Mouse (Mus musculus) thymus, postnatal 0 days (tissue): ENCODE measurements around the gene Zmiz2. TPM values are rescaled to one million over a fixed set of nuclear protein-coding genes. Genes with fewer than 3 reads are reported as not detected.
"Not testable (repeated sequence)": the region's sequence is repeated elsewhere in the genome, so short reads cannot be mapped to it uniquely, and the experiment has no call there.

ENCODE experiments used
- DNase-seq: peaks from one replicate; pipeline ENCODE4 v3.0.0-alpha.2; 2015; ENCODE audit warnings: low spot score
- polyA plus RNA-seq: library from polyadenylated mRNA; unstranded; fragments of >200 nt; fragmentation: Nextera tagmentation; extraction: Ambion mirVana; gene quantifications from 2 replicates; pipeline ENCODE4 v1.2.1, GENCODE M21; 2015

Gene Zmiz2
- polyA plus RNA-seq, 1 experiment from 2014 or later: 14.9 TPM

DNA sequence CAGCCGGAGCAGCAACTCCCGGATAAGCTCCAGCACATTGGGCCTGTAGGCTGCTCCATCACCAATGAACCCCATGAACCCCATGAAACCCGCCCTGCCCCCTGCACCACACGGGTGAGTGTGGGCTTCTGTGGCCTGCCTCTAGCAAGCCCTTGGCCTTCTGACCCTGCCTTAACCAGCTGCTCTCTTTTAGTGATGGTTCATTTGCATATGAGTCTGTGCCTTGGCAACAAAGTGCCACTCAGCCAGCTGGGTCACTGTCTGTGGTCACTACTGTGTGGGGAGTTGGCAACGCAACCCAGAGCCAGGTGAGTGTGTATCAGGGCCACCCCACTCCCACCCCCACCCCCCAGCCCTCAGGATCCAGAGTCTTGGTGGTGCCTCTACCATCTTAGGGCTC is 6.7 kb downstream of the Zmiz2 start:
- DNase-seq: no peak

DNA sequence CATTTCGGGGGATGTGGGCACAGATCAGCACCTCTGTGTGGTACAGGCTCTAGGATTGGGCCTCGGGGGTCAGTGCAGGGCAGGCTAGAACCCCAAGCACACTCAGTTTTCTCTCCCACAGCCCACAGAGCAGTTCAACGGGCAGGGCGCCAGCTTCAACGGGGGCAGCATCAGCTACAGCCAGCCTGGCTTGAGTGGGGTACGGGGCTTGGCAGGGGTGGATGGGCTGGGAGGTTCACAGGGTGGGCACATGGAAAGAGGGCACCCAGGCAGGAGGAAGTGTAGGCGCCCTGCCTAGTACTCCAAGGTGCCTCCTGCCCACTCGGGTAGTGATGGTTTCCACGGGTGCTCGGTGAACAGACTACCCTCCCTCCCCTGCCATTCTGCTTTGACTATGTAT is 9.3 kb downstream of the Zmiz2 start:
- no peak for DNase-seq

DNA sequence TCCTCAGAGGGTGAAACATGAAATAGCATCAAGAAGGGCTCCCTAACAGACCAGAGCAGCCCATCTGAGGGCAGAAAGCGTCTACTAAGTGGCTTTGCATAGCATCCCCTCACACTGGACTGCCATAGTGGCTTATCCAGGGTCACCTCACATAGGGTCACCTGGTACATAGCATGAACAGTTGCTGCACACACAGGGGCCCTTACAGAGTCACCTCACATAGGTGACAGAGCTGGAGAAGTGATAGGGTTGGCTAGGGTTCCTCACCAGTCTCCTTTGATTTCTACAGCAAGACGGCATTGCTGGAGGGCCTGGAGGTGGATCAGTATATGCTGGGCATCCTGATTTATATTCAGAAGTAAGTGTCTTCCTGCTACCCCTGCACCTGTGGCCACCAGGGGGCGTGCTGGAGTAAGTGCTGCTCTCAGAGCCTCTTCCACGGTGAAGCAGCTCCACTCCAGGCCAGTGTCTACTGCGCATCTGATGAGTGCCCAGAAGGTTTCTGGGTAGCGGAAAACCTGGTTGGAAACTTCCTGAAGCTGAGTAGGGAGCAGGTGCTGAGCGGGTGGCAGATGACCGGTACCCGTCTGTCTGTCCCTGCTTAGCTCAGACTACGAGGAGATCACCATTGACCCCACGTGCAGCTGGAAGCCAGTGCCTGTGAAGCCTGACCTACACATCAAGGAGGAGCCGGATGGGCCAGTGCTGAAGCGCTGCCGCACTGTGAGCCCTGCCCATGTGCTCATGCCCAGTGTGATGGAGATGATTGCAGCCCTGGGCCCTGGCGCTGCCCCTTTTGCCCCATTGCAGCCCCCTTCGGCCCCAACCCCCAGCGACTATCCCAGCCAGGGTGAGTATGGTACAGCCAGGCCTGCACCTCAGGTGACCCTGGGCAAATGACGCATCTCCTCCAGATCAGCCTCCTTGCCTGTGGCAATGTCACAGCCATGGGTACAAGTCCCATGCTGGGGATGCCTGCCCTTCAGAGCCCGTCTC is 13.9 kb downstream of the Zmiz2 start:
- peak; percentile 82 for DNase-seq

DNA sequence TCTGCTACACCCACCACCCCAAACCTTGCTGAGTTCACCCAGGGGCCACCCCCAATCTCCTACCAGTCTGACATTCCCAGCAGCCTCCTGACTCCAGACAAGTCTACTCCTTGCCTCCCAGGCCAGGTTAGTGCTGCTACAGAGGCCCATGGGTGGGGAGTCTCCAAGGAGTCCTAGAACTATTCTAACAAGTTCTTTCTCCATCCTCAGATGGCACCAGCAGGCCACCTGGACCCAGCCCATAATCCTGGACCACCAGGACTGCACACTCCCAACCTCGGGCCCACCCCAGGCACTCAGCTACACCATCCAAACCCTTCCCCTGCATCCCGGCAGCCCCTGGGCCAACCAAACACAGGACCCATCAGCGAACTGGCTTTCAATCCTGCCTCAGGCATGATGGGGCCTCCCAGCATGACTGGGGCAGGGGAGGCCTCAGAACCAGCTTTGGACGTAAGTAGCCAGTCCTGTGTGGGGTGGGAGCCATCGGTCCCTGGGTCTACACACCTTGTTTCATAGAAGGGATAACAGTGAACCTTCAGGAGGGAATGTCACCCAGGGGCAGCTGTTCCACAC is 15.0 kb downstream of the Zmiz2 start:
- DNase-seq: no peak

DNA sequence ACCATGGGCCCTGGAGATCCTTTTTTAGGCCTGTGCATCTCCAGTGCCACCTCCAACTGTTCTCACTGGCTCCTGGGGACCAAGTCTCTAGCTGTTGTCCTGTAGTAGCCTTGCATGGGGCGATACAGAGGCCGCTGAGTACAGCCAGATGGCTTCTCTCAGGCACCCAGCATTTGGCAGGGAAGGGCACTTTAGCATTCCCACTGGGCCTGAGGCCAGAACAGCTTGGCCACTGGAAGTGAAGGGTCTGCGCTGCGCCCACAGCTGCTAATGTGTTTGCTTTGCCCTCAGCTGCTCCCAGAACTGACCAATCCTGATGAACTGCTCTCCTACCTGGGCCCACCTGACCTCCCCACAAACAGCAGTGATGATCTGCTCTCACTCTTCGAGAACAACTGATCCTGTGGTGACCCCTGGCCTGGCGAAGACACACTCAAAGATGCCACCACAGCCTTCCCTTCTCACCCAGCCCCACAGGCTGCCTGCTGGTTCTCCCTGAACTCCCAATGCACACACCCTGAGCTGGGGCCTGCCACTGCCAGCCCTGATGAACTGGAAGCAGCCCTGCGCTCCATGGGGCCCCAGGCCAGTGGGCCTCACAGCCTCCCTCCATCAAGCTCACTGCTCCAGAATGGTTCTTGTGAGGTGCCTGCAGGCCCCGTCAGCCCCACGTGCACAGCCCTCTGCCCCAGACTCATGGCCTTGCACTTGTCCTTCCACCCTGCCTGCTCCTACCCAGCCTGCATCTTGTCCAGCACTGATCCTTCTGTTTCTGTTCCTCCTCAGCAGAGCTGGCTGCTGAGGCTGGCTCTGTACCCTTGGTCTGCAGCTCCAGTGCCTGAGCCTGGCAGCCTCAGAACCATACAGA is 16.1 kb downstream of the Zmiz2 start:
- no peak for DNase-seq

DNA sequence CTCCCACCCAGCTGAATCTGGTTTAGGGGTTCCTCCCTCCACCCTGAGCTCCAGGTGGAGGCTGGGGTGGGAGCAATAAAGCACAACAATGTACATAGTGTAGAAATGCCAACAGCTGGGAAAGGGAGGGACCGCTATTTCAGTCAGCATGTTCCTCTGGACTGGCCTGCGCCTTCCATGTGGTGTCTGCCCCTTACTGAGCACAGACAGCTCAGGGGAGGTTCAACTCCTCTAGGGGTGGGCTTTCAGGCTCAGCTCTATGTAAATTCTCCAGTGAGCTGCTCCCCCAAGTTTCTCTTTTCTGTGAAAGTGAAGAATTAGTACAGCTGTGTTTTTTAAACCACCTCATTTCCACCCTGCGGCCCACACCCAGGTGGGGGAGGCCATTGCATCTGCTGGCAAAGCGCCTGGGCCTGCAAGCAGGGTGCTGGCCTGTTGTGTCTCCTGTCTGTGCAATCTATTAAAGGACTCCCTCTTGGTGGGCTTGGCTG is 16.8 kb downstream of the Zmiz2 start:
- DNase-seq: peak; percentile 52

DNA sequence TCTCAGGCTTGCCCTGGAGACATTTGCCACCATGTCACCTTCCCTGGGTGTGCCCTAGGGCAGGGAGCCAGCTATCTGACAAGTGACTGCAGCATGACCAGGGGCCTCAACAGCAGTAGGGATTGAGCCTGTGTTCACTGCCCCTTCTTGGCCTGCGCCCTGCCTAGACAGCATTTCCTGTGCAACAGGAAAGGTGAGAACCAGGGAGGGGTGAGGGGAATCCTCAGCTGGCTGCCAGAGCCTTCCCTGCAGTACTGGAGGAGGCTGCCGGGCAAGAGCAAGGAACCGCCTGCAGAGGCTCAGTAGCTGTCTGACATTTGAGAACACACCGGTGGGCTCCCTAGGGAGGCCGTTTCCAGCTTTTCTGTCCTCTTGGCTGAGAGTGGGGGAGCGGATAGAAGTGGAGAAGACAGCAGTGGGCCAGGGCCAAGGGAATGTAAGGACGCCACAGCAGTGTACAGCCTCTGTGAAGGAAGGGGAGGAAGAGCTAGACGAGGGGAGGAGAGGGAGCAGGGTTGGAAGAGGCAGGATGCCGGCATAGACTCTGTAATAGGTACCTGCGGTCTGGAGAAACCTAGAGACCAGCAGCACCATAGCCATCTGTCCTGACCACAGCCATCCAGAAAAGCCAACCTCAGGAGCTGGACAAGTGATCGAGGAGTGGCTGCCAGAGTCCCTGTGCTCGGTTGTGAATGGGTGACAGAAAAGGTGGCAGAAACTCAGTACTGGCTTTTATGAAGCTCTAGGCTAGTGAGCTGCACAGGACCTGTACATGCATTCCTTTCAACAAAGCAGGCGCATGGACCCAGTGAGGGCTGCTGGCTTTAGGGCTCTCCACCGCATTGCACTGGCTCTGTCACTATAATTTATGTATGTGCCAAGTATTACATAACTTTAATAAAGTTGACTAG is 17.6 kb downstream of the Zmiz2 start:
- peak; percentile 30 for DNase-seq

DNA sequence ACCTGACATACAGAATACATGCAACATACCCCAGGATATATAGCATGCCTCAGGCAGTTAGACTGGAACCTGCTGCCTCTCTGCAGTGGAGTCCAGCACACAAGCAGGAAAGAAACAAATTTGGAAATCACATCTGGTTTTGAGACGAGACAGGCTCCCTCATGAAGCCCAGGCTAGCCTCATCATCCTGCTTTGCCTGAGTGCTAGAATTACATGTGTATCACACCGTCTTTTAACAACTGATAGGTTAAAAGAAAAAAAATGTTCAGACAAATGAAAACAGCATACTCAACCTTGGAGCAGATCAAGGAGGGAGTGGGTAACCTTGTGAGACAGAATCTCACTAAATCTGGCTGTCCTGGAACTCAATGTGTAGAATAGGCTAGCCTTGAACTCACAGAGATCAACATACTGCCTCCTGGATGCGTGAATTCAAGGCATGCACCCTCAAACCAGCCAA is 18.3 kb downstream of the Zmiz2 start:
- no peak for DNase-seq

DNA sequence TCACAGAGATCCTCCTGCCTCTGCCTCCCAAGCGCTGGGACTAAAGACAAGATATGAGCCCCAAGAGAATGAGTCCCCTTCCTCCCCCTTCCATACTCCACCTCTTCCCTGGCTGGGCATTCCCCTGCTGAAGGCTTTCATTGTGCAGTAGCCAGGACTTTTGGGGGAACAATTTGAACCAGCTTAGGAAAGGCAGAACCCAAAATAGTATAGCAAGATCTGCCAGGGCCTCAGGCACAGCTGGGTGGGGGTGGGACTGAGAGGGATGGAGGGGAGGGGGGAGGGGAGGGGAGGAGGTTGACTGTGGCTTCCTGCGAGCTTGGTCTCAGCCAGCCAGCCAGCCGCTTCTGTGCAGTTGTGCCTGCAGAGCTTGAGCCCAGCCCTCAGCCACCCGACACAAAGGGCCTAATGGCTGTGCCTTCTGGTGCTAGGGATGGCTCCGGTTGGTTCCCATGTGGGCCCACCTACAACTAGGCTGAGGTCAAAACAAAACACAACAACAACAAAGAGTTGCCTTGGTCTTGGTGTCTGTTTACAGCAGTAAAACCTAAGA is 21.3 kb downstream of the Zmiz2 start:
- peak; percentile 83 for DNase-seq

DNA sequence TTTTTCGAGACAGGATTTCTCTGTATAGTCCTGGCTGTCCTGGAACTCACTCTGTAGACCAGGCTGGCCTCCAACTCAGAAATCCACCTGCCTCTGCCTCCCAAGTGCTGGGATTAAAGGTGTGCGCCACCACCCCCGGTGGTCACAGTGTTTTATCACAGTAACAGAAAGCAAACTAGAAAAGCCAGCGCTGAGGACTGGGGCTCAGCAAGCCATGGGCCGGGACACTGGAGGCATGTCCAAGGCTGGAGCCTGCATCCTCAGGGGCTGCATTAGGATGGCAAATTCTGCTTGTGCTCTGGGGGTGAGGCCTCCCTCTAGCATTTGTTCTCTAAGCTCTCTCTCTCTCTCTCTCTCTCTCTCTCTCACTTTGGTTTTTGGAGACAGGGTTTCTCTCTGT is 21.9 kb downstream of the Zmiz2 start:
- DNase-seq: not testable (repeated sequence)

DNA sequence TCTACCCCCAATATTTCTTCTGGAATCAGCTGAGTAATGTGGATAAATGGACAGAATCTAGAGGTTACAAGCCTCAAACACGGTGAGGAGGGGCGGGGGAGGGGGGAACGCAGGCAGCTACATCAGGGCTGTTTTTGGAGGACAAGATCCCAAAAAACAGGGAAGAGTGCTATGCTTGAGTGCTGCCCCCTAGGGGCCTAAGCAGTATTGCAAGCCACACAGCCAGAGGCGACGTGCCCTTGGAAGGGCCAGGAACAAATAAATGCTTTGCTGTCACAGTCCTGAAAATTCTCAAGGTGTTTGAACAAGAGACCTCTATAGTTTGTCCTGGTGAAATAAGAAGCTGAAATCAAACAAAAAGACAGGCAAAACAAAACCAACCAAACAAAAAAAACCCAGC is 22.8 kb downstream of the Zmiz2 start:
- DNase-seq: peak; percentile 70

DNA sequence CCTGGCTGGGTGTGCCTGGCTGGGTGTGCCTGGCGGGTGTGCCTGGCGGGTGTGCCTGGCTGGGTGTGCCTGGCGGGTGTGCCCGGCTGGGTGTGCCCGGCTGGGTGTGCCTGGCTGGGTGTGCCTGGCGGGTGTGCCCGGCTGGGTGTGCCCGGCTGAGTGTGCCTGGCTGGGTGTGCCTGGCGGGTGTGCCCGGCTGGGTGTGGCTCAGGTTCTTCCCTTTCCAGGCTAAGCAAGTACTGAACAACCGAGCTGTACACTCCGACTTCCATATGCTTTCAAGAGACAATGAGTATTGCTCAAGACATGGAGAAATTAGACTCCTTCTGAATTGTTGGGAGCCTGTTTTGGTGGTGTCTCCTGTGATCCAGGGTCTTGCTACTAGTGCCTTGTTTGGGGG is 24.4 kb downstream of the Zmiz2 start:
- no peak for DNase-seq

DNA sequence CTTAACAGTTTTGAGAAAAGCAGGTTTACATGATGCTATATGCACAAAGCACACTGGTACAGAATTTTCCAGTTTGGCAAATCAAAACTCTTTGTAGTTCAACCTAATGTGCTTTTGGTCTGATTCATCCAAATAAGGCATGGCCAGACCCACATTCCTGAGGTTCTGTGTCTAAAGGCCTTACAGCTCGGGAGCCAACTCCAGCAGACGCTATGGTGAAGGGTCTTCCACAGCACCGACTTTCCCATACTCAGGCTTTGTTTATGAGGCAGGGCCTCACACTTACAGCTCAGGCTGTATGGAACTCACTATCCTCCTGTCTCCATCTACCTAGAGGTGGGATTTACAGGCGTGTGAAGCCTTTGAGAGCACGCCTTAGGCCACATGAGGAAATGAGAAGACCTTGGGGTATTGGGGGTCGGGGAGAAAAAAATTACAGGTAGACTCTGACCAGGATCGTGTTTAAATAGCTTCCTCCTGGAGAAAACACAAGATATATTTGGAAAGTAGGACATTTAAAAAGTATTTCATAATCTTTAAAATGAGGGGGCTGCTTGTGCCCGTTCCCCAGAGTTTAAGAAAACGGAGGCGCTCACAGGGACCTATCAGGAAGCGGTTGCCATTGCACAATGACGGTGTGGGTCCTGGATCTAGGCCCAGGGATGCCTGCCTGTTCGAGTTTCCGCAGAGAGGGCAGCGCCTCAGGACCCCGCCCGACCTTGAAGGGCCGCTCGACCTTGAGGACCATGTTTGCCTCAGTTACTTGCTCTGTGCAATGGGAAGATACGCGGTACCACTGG is 26.1 kb downstream of the Zmiz2 start, which contains the start of gene Ppia:
TSS of gene Ppia (plus strand) at position 693 of the 800 bp plus-strand sequence.
- DNase-seq: no peak

DNA sequence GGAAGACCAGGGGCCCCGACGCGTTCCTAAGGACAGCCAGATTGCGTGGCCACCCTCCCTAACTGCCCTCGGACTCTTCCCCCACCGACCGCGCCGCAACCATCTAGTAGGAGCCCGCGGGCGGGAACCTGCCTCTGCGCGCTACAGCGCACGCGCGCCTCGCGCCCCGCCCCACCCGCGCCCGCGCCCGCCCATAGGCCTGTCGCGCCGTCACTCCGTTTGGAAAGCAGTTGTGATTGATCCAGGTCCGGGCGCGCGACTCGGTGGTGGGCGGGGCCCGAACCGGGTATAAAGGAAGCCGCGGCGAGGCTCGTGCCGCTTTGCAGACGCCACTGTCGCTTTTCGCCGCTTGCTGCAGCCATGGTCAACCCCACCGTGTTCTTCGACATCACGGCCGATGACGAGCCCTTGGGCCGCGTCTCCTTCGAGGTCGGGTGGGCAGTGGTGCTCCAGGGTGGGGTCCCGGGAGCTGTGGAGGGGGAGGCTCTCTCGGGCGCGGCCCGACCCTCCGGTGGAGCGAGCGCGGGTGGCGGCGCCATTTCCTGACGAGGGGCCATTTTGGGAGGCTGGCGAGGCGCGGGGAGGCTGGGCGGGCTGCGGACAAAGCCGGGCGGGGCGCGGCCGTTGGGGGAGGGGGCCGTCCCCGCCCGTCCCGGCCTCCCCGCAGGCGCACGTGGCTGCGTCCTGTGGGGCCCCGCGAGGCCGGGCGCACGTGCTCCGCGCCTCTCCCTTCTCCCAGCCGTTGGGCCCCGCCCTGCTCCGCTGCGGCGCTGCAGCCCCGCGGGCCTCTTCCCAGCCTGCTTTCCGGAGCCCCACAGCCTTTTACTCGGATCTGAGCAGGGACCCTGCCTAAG is 26.9 kb downstream of the Zmiz2 start:
- DNase-seq: peak; percentile 95

DNA sequence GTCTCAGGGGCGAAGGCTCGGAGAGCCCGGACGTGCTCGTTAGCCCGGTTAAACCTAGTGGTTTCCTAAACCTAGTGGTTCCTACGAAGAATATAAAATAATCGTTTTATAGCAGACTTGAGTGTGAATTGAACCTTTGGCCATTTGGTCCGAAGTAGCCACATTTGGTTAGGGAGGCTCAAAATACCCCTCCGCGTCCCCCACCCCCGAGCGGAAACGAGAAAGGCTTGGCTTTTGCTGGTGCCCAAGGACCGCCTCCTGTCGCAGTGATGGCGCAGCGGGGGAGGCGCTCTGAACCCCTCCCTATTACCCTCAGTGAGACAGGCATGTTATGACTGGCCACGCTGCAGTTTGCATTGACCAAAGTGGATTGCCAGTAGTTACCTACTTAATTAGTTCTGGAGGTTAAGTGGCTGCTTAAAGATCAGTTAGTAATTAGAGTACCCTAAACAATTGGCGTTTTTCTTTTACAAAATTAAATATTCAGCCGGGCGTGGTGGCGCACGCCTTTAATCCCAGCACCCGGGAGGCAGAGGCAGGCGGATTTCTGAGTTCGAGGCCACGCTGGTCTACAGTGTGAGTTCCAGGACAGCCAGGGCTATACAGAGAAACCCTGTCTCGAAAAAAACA is 27.6 kb downstream of the Zmiz2 start:
- DNase-seq: peak; percentile 84

DNA sequence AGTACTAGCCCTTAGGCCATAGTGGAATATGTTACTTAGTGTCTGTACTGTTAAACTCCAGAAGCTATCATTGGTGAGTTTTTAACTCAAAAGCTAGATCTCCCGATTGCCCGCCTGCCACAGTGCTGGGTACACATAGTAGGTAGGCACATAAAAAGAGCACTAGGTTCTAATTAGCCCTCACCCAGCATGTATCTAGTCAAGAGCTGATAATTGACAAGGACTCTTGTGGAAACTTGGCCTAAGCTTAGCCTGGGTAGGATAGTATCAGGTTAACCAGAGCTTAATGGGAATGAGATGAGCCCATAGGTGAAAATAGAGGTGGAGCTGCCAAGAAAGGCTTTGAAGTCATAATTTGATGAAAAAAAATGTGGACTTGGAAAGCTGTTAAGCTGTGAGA is 28.2 kb downstream of the Zmiz2 start:
- no peak for DNase-seq

DNA sequence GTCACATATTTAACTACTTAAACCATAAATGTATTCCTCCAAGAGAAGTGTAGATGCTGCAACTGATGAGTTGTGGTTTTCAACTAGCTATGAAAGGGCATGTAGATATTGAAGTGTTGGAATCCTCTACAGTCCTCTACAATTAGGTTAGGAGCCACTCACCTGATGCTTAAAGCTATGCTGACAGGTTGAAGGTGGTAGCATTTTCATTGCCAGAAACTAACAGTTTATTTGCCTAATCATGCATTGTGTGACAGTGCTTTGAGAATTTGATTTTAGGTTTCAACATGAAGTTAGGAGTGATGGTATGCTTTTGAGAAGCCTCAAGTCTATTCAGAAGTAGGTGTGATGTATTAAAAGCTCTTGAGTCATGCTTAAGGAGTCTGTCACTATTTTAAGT is 28.6 kb downstream of the Zmiz2 start:
- no peak for DNase-seq

DNA sequence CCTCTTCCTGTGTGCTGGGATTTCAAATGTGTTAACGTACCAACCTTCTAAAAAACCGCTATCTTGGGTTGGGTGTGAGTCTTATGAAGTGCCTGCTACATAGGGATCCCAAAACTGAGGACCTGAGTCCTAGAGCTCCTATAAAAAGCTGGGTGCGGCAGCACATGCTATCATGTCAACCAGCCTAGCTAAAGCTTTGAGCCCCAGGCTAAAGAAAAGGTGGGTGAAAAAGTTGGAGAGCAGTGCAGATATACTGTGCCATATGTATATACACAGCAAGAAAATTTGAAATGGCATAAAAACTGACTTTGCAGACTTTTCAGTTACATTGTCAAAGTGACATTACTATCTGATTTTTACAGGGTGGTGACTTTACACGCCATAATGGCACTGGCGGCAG is 29.9 kb downstream of the Zmiz2 start:
- no peak for DNase-seq
